Mouse (Mus musculus): ENCODE data around the gene Specc1l.

Gene Specc1l

DNA sequence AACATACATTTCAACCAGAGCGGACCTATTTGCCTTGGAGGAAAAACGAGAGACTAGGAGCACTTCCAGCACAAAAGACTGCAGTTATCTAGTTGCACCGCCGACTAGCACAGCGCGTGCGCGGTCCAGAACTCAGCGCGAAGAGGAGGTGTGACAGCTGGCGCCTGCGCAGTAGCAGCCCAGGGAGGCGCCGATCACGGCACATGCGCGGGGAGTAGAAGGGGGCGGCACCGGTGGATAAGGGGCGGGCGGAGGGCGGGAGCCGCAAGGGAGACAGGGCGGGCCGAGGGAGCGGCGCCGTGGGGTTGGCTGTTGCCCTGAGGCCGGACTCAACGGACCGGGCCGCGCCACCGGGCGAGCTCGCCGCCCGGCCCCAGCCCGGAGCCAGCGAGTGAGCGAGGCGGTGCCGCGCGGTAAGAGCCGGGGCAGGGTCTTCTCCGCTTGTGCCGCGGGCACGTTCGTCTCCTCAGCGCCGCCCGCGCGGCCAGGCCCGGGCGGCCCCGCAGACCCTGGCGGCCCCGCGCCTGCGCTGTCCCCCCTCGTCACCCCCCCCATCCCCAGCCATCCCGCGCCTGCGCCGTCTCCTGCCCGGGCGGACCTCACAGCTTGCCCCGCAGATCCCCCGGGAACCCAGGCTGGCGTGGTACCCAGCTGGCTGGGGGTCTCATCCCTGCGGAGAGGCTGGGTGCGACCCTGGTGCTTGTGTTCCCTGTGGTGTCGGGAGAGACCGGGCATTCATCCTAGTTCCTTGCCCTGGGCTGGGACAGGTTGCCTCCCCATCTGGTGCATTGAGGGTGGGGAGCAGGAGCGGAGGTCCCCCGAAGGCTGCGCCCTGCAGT, at the start of gene Specc1l:
Gene Specc1l, plus strand, starts transcription at position 267 of the 839 bp plus-strand sequence.
- DNase-seq = peak; percentile 97 to 98

DNA sequence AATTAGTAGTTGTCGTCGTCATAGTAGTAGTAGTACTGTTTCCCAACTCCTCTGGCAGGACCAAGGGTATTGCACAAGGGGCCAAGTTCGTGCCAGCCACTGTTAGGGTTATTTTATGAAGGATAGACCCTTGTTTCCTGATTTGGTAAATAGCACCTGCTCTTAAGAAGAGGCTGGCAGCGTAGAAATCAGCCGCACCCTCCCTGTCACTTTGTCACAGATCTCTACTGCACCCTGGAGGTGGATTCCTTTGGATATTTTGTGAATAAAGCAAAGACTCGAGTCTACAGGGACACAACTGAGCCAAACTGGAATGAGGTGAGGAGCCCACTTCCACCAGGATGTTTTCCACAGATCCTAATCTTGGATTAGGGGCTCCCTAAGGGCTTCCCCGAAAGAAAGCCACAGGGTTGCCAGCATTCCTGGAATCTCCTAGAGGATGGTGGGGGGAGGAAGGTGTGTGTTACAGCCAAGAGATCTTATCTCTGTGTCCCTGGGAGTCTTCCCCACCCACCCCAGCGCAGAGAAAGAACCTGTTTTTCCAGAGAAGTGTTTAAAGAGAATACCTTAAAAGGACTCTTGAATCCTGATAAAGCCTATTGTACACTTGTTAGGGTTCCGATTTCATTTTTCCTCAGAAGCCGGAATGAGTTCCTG, 45.9 kb upstream of the Specc1l start:
- DNase-seq = no peak

DNA sequence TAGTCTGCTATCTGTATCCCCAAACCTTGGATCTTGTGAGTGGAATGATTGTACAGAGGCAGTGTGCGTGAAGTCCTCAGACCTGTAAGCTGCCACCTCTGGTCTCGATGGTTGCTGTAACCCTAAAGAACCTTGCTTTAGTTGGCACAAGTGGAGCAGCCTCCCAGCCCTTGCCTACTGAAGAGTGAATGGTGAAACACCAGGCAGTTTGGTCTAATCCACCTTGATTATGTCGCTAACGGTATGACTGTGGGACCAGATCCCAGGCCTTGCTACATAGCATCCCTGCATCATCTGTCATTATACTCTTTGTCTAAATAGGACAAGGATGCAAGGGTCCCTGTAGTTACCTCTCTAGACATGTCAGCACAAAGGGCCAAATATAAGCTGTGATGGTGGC, 45.3 kb upstream of the Specc1l start:
- DNase-seq = no peak

DNA sequence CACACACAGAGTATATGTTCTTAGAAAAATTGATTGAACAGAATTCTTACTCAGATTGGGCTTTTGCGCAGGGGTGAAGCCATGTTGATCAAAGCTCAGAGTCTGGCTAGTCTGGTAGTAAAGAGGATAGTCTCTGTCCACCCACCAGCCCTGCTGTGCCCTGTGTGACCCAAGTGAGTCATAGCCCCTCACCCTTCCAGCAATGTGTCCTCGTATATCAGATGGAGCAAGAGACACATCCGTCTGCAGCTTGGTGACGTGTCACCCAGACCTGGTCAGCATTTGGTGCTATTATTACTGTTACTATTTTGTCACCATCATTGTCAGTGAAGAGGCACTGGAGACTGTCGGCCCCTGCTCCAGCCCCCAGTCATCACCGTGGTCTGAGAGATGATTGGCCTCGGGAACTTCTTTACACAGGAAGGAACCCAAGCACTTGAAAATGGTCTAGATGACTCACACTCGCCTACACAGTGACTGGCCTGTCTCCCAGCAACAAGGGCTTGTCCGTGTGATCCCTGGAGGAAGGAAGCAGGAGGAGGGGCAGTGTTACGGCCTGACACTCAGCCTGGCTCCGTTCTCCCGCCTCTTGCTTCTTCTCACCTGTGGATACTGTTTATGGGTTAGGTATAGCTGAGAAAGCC, 41.5 kb upstream of the Specc1l start:
- no peak for DNase-seq

DNA sequence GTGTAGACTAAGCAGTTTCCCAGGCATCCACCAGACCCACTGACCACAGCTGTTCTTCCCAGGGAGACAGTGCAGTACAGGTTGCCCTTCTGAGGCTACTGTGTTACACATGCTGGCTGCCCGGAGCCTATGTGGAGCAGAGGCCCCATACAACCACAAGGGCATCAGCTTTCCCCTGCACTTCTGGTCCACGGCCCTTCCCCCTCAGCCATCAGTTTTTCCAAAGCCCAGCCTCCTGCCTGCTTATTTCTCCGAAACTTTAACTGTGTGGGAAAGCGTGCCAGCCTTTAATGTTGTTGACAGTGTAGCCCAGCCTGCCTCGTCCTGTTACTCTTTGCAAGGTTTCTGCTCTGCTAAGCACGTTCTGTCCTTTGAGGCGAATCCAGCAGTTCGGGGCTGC, 38.8 kb upstream of the Specc1l start:
- DNase-seq = no peak

DNA sequence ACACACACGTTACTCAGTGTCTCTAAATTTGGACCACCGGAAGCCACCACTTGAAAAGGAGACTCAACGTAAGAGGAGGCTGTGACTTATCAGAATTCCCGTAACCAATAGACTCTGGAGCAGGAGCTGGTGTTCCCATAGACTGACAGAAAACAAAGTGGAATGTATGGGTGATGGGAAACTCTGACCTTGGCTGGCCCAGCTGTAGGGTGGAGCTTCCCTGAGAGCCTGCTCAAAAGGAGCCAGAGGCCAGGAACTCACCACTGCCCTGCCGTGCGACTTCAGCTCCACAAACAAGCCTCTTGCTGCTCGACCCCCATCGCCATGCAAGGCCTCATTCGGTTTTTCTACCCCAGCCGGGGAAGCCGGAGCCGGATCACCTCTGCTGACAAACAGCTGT, 38.2 kb upstream of the Specc1l start:
- DNase-seq = no peak

DNA sequence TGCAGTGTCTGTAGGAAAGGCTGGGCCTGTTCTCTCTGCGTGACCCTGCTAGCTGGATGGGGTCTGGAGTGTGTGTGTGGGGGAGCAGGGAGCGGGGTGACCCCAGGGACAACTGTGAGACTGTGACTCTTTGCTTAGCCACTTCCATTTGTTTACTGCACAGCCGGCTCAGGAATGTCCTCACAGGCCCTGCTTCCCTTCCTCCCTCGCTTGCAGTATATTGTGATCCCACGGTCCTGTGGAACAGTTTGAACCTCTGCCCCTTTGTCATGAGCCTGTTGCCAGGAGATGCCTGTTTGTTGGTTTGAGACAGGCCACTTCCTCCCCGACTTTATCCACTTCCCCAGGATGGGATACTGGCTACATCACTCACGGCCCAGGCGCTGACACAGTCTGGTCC, 35.4 kb upstream of the Specc1l start:
- no peak for DNase-seq

DNA sequence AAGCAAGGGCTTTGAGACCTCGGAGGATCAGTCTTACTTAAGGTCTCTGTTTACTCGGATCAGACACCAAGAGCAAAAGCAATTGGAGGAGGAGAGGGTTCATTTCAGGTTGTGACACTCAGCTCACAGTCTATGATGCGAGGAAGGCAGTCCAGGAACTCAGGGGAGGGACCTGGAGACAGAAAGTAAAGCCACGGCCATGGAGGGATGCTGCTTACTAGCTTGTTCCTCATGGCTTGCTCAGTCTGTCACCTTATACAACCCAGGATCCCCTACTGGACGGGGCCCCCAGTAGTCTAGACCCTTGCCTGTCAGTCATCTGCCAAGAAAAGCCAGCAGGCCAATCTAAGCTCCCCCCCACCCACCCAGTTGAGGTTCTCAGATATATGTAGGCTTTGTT, 33.0 kb upstream of the Specc1l start:
- no peak for DNase-seq

DNA sequence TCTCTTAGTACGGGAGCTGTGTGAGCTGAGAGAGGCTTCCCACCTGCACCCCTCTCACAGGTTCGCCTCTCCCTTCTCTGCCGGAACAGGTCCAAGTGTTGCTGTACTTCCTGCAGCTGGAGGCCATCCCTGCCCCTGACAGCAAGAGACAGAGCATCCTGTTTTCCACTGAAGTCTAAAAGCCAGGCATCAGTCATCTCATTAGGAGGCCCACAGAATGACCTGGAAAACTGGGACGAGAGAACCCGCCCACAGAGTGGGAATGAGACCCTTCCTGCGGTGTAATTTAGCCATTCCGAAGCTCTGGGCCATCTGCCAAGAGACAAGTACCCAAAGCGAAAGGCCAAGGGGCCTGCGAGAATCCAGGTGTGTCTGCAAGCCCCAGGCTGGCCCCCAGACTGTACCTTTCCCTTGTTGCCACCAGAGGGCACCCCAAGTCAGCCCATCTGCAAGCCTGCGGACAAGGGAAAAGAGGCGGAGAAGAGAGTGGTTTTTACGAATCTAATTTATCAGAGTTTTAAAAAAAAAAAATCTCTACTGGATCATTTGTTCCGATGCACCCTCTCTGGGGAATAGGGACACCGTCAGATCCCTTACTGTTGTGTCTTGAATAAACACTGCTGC, 29.6 kb upstream of the Specc1l start:
- DNase-seq = peak; percentile 81 to 85

DNA sequence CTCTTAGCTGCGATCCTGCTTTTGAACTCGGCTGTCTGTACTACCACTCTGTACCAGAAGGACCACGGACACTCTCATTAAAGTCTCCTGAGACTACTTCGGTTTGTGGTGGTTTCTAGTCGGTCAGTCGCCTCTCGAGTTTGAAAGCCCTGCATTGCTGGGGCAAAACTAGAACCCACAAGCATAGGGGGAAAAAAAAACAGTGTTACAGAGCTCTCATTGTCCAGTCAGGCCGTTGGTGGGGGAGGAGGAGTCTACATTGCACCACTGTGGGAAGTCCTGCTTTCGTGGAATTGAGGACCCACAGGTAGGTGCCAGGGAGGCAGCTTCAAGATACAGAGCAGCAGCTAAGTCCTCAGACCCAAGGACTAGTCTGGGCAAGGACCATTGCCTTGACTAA, 27.0 kb upstream of the Specc1l start:
- no peak for DNase-seq

DNA sequence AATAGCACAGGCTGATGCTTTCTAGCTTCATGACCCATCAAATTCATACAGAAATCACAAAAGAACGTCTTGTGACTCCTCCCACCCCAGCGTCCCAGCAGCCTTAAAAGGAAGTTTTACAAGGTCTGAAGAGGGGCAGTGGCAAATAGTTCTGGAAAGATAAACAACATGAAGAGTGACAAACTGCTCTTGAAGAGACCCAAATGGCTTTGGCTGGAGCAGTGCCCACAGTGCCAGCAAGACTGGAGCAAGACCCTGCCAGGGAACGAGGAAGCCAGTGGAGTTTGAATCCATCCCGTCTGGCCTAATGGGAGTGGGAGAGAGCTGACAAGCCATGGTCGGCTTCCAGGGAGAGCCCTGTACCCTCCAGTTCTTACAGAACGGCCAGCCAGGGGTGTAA, 25.3 kb upstream of the Specc1l start:
- no peak for DNase-seq

DNA sequence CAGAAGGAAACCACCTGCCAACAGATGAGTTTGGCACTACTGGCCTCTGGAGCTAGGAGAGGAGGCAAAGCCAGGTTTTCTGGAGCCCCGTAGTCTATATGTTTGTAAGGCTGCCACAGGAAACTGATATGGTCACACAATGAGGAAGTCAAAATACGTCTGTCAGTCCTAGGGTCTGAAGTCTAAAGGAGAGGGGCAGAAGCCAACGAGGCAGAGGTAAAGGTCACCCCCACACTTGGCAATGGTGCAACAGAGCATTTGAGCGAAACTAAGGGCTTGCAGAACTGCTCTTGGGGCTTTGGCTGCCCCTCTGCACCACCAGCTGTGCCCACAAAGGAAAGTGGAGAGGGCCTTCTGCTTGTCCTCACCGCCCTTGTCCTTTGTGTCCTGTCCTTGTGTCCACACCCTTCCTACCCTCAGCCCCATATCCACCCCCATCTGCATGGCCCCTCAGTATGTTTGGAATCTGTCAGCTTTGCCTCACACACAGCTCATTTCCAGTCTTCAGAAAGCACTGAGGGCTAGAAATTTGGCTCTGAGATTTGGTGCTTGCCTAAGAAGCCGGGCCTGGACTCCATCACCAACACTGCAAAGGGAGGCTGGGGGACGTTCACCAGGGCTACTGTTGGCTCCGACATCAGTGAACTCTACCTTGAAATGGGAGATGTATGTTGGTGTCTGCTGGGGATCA, 24.4 kb upstream of the Specc1l start:
- DNase-seq = no peak

DNA sequence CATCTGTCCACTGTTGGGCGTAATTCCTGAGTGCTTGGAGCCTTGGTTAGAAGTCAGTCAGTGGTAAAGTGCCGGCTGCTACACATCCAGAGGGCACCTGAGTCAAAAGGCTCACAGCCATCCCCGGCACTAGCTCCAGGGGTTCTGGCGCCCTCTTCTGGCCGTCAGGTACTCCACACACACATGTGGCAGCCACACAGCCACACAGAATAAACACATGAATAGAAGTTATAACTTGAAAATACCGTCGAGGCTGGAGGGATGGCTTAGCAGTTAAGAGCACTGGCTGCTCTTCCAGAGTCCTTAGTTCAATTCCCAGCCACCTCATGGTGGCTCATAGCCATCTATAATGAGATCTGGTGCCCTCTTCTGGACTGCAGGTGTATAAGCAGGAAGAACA, 20.2 kb upstream of the Specc1l start:
- DNase-seq = no peak

DNA sequence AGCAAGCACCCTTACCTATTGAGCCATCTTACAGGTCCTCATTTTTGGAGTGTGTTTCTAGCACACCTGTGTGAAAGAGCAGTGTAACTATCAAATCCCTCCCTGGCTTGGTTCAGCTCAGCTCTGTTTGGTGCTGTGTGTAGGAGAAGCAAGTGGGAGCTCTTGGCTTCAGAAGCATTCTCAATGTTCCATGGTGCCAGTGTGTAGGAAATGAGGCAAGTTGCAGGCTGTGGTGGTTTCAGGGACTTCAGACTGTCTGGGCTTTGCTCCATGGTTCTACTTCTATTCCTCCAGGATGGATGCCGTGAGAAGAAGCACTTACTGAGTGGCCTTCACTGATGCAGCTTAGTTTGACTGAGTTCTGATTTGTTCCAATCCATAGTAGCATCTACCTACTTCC, 14.1 kb upstream of the Specc1l start:
- no peak for DNase-seq

DNA sequence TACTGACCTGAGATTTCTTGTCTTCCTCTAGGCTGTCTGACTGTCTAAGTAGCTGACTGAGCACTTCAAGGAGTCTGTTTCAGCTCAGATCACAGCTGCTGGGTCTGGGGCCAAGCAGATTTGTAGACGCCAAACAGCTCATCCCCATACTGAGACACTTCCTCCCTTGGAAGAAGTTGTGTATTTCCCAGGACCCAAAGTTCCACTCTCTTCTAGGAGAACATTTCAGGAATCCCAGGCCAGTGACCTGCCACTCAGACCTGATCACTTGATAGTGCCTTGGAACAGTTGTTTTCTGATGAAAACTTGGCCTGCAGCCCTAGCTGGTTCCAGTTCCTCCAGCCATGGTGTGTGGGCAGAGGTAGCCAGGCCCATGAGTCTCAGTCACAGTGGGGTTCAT, 11.1 kb upstream of the Specc1l start:
- no peak for DNase-seq

DNA sequence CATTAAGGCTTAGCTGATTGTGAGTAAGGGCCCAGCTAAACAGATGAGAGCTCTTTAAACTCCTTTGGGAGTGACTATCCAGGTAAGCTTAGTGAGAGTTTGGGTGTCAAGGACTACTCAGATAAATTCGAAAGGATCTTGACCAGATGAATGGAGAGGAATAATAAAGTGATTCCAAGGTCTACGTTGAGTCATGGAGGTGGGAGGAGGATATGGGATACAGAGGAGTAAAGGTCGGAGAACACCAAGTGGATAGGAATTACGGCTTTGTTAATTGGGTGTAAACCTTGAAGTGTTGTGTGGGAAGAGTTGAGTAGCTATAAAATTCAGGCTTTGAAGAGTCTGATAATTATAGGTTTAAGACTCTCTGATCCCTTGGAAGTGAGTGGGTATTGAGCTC, 5.7 kb upstream of the Specc1l start:
- DNase-seq = no peak

DNA sequence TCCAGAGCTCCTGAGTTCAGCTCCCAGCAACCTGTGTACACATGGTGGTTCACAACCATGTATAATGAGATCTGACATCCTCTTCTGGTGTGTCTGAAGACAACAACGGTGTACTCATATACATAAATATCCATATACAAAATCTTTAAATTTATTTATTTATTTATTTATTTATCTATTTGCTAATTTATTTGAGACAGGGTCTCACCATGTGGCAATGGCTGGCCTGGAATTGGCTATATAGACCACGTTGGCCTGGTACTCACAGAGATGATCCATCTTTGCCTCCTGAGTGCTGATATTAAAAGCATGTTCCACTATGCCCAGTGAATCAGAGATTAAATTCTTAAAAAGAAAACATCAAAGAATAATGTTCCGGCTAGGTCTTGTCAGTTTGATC, 1.0 kb upstream of the Specc1l start:
- DNase-seq = no peak

DNA sequence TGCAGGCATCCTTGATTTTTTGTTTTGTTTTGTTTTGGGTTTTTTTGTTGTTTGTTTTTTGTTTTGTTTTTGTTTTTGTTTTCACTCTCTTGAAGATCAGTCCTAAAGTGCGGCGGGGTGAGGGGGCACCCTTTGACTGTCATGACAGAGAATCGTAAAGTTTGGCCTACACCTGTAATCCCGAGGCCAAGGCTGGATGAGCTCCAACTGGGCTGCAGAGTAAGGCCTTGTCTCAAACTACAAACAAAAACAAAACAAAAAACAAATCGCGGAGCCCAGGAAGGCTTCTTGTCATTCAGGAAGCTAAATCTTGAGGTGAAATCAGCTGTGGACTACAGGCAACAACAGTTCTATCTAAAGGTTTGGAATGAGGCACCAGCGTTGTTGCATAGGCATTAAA, 1.1 kb downstream of the Specc1l start:
- peak; percentile 68 to 81 for DNase-seq

DNA sequence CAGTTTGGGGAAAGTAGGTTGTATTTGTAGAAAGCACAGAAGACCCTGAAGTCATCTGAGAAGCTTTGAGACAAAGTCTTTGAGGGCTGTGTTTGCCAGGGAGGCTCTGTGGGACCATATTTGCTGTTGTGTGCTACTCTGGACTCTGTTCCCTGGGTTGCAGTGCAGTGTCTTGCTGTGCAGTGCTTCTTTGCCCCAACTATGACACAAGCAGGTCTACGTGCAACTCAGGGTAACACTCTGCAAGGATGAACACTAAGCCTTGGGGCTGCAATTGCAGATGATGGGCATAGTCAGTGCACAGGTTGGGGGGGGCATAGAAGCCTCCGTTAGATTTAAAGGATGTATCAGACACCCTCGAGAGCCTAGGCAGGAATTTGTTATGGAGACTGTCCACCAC, 8.8 kb downstream of the Specc1l start:
- DNase-seq = no peak

DNA sequence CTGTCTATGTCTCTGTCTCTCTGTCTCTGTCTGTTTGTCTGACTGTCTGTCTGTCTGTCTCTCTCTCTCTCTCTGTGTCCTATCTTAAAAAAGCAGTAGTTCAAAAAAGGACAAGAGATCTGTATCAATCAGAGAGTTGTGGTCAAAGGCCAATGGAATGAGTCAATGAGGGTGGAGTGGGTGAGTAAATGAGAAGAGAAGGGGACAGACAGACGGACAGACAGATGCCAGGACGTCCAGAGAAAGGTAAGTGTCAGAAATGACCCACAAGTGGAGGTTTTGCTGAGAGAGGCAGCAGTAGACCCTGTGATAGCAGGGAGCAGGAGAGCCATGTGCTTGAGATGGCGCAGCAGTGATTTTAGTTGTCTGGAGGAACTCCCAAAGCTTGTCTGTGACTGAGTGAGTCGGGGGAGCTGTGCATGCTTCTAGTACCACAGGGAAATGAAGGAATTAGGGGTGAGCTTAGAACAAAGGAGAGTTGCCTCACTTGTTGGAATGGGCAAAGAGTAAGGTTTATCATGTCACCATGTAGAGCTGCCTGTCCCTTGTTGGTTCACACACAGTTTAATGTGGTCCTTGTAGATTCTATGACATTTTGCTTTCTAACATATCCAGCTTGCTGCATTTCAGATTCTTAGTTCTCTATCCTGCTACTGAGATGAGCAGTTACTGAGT, 10.2 kb downstream of the Specc1l start:
- DNase-seq = no peak

DNA sequence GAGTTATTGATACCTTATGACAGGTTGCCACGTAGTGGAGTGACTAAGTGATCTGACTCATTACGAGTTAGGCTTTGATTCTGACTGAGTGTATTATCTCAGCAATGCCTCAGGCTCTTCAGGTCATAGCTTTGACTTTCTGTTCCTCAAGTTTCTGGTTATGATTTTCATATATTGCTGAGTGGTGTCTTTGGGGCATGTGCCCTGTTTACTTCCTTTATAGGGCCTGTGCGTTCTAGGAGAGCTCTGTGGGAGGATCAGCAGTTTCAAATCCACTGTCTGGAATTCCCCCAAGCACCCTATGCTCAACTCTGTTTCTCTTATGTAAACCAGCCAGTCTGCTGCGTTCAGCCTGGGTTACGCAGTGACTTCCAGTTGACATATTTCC, 10.7 kb downstream of the Specc1l start:
- DNase-seq = no peak

DNA sequence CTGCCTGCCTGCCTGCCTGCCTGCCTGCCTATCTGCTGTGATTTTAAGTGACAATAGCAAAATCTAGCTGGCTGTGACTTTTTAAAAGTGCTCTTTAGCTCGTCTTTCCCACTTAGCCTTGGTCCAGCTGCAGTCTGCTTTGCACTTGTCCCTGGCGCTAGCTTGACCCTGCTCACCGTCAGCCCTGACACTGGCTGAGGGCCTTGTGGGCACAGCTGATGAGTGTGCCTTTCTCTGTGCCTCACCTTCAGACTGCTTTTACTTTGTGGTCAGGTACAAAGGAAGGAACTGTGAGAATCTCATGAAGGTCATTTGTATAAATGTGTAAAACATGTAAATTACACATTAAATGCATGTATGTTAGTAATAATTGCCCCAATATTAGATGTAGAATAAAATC, 12.3 kb downstream of the Specc1l start:
- DNase-seq = no peak

Measured in cerebellum, postnatal 25 days (tissue).